Mouse (Mus musculus) bone marrow, adult 2 months (tissue): Measurements from ENCODE around the gene Snx30. TPM values are rescaled to one million over a fixed set of nuclear protein-coding genes. Genes with fewer than 3 reads are reported as not detected.

Source experiments
- H3K27ac ChIP-seq: fragments of 200-500 bp; 2 replicates; pipeline ENCODE4 v1.5.1; 2012; ENCODE audit warnings: low read depth, mild to moderate bottlenecking, control low read depth, inconsistent platforms, low read length; ENCODE audit not compliant: control insufficient read depth, poor library complexity, insufficient read depth
- H3K4me1 ChIP-seq: fragments of 200-500 bp; 2 replicates; pipeline ENCODE4 v1.6.1; 2011; ENCODE audit warnings: low read length; ENCODE audit not compliant: control insufficient read depth, insufficient read depth
- H3K4me3 ChIP-seq: fragments of 200-500 bp; replicated peaks from 2 replicates; pipeline ENCODE3; 2011; ENCODE audit warnings: mild to moderate bottlenecking, low read depth, low read length, control low read depth; ENCODE audit not compliant: control insufficient read depth
- CTCF ChIP-seq: fragments of 200-500 bp; IDR thresholded peaks from 2 replicates; pipeline ENCODE4 v1.5.1; 2011; ENCODE audit warnings: low read length, control low read depth; ENCODE audit not compliant: control insufficient read depth, insufficient read depth
- POLR2A ChIP-seq: fragments of 200-500 bp; IDR thresholded peaks from 2 replicates; pipeline ENCODE4 v1.6.1; 2011; ENCODE audit warnings: low read depth, mild to moderate bottlenecking, control low read depth, low read length, borderline replicate concordance; ENCODE audit not compliant: control insufficient read depth
- WGBS: fragments of 180-500 bp; shearing (Covaris S2); methylation state at CpG from one replicate; pipeline ENCODE4 v1.1.7; 2018; 5-methylcytosine and 5-hydroxymethylcytosine counted together
- polyA plus RNA-seq: library from polyadenylated mRNA; stranded (reverse); fragments of >200 nt; gene quantifications from 2 replicates; pipeline ENCODE4 v1.2.4, GENCODE M21; 2011; ENCODE audit warnings: low replicate concordance; ENCODE audit not compliant: missing spikeins, insufficient read depth, insufficient read length

Gene Snx30
- polyA plus RNA-seq, 1 experiment: 24.2 TPM

- Histone ChIP-seq H3K4me3 (no peak overlapping the region), H3K4me1 (peaks cover 7% of the 10 kb centered on the region), H3K27ac (no peak overlapping the region)
- TF ChIP-seq POLR2A: no peak
- TF ChIP-seq CTCF: no peak
- 78% methylated on average over 5 of the region's 5 CpGs for WGBS
Measured at GRCm38 (mm10) chr4:59847447-59847846, 41.8 kb downstream of the Snx30 start.

- no peak overlapping the region for H3K4me3 ChIP-seq
- H3K27ac ChIP-seq: no peak overlapping the region
- 64% methylated on average over 2 of the region's 2 CpGs for WGBS
- TF ChIP-seq POLR2A (no peak), CTCF (peak; percentile 90)
- peaks cover 3% of the 10 kb centered on the region; the same call in 1 of the 2 replicates for H3K4me1 ChIP-seq
Measured at GRCm38 (mm10) chr4:59850181-59850580, 44.5 kb downstream of the Snx30 start.

- WGBS: 84% methylated on average over 5 of the region's 5 CpGs
- TF ChIP-seq POLR2A (no peak), CTCF (no peak)
- H3K4me3 ChIP-seq: no peak overlapping the region
- no peak overlapping the region for H3K27ac ChIP-seq
- peaks cover 3% of the 10 kb centered on the region; the same call in 1 of the 2 replicates for H3K4me1 ChIP-seq
Measured at GRCm38 (mm10) chr4:59850886-59851623, 45.4 kb downstream of the Snx30 start.

- Histone ChIP-seq H3K4me1 (no peaks in the 10 kb centered on the region; the same call in 1 of the 2 replicates), H3K4me3 (no peak overlapping the region), H3K27ac (no peak overlapping the region)
- 78% methylated on average over 7 of the region's 7 CpGs for WGBS
- no peak for TF ChIP-seq POLR2A
- no peak for TF ChIP-seq CTCF
Measured at GRCm38 (mm10) chr4:59853155-59853554, 47.5 kb downstream of the Snx30 start.

GRCm38 (mm10) chr4:59859693-59860425 is 54.2 kb downstream of the Snx30 start:
- H3K4me1 ChIP-seq: peaks cover 6% of the 10 kb centered on the region; the same call in 1 of the 2 replicates
- TF ChIP-seq POLR2A (no peak), CTCF (no peak)
- H3K4me3 ChIP-seq: no peak overlapping the region
- WGBS: 69% methylated on average over 16 of the region's 16 CpGs
- H3K27ac ChIP-seq: no peak overlapping the region

GRCm38 (mm10) chr4:59860431-59860830 is 54.8 kb downstream of the Snx30 start:
- H3K4me1 ChIP-seq: peaks cover 6% of the 10 kb centered on the region; the same call in 1 of the 2 replicates
- H3K27ac ChIP-seq: no peak overlapping the region
- H3K4me3 ChIP-seq: no peak overlapping the region
- 65% methylated on average over 2 of the region's 2 CpGs for WGBS
- TF ChIP-seq CTCF: no peak
- TF ChIP-seq POLR2A: no peak

- no peak for TF ChIP-seq CTCF
- TF ChIP-seq POLR2A: no peak
- H3K4me3 ChIP-seq: no peak overlapping the region
- WGBS: 30% methylated on average over 4 of the region's 4 CpGs
- H3K27ac ChIP-seq: no peak overlapping the region
- peaks cover 7% of the 10 kb centered on the region; the same call in 1 of the 2 replicates for H3K4me1 ChIP-seq
Measured at GRCm38 (mm10) chr4:59861871-59862270, 56.2 kb downstream of the Snx30 start.

- H3K27ac ChIP-seq: no peak overlapping the region
- peaks cover 8% of the 10 kb centered on the region for H3K4me1 ChIP-seq
- TF ChIP-seq POLR2A (no peak), CTCF (no peak)
- H3K4me3 ChIP-seq: no peak overlapping the region
- WGBS: 34% methylated on average over 1 of the region's 1 CpGs
Measured at GRCm38 (mm10) chr4:59862335-59862734, 56.7 kb downstream of the Snx30 start.
